Mouse (Mus musculus): Measurements from ENCODE around the gene Tti1.
A peak's percentile ranks its signal among the peaks of the same experiment; 100 is the strongest.

The Tti1 gene

GRCm38 (mm10) chr2:157998817-157999216 lies 29.4 kb downstream of the Tti1 start:
- no peaks in the 10 kb centered on the region for H3K27me3 ChIP-seq (ENCODE audit: insufficient read depth, low read length)
- H3K36me3 ChIP-seq (ENCODE audit: insufficient read depth, low read length) = peaks cover 88% of the 10 kb centered on the region
- TF ChIP-seq CTCF (conservative IDR thresholded peaks at IDR 0.05; ENCODE audit: low read length) (no peak), NANOG (IDR thresholded peaks at IDR 0.05; ENCODE audit: borderline replicate concordance, low read length) (no peak), POU5F1 (IDR thresholded peaks at IDR 0.05; ENCODE audit: borderline replicate concordance, low read length) (no peak)
- H3K9me3 ChIP-seq (ENCODE audit: low read length) = no peaks in the 10 kb centered on the region
- H3K4me3 ChIP-seq (replicated peaks; ENCODE audit: low read length) = no peak overlapping the region
- no peaks in the 10 kb centered on the region for H3K4me1 ChIP-seq (replicated peaks; ENCODE audit: low read depth, low read length)

GRCm38 (mm10) chr2:157992501-157992900 lies 35.7 kb downstream of the Tti1 start:
- TF ChIP-seq POU5F1 (IDR thresholded peaks at IDR 0.05; ENCODE audit: borderline replicate concordance, low read length) (no peak), NANOG (IDR thresholded peaks at IDR 0.05; ENCODE audit: borderline replicate concordance, low read length) (no peak), CTCF (conservative IDR thresholded peaks at IDR 0.05; ENCODE audit: low read length) (no peak)

DNA sequence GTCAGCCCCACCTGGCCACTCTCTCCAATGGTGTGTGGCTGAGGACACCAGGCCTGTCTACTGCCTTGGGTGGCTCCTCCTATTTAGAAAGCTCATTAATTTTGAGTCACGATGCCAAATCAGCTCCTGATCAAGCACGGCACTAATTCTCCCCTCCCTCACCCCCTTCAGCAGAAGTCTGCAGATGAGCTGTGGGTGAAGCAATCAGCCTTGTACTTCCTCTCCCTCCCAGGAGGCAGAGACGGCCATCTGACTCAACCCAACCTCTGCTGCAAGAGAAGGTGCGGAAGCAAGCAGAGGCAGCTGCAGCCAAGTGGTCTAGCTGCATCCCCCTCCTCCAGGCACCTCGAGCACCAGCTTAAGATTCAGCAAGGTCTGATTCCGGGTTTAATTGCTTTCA lies 37.2 kb downstream of the Tti1 start:
- Histone ChIP-seq H3K36me3 (ENCODE audit: insufficient read depth, low read length) (peaks cover 94% of the 10 kb centered on the region), H3K9me3 (ENCODE audit: low read length) (no peaks in the 10 kb centered on the region), H3K27me3 (ENCODE audit: insufficient read depth, low read length) (no peaks in the 10 kb centered on the region), H3K4me3 (replicated peaks; ENCODE audit: low read length) (no peak overlapping the region), H3K4me1 (replicated peaks; ENCODE audit: low read depth, low read length) (peaks cover 21% of the 10 kb centered on the region)
- no peak for TF ChIP-seq CTCF (conservative IDR thresholded peaks at IDR 0.05; ENCODE audit: low read length)
- TF ChIP-seq POU5F1 (IDR thresholded peaks at IDR 0.05; ENCODE audit: borderline replicate concordance, low read length) = no peak
- no peak for TF ChIP-seq NANOG (IDR thresholded peaks at IDR 0.05; ENCODE audit: borderline replicate concordance, low read length)

More at GRCm38 (mm10) chr2:157992501-157992900, 35.7 kb downstream of the Tti1 start:
- no peaks in the 10 kb centered on the region for H3K27me3 ChIP-seq (ENCODE audit: insufficient read depth, low read length)
- H3K4me1 ChIP-seq (replicated peaks; ENCODE audit: low read depth, low read length) = peaks cover 21% of the 10 kb centered on the region
- H3K4me3 ChIP-seq (replicated peaks; ENCODE audit: low read length) = no peak overlapping the region
- peaks cover 95% of the 10 kb centered on the region for H3K36me3 ChIP-seq (ENCODE audit: insufficient read depth, low read length)
- no peaks in the 10 kb centered on the region for H3K9me3 ChIP-seq (ENCODE audit: low read length)

- no peak overlapping the region for H3K4me3 ChIP-seq (replicated peaks; ENCODE audit: low read length)
- no peaks in the 10 kb centered on the region for H3K27me3 ChIP-seq (ENCODE audit: insufficient read depth, low read length)
- TF ChIP-seq CTCF (conservative IDR thresholded peaks at IDR 0.05; ENCODE audit: low read length) = peak; percentile 55
- no peak for TF ChIP-seq NANOG (IDR thresholded peaks at IDR 0.05; ENCODE audit: borderline replicate concordance, low read length)
- TF ChIP-seq POU5F1 (IDR thresholded peaks at IDR 0.05; ENCODE audit: borderline replicate concordance, low read length) = no peak
- H3K9me3 ChIP-seq (ENCODE audit: low read length) = no peaks in the 10 kb centered on the region
- peaks cover 92% of the 10 kb centered on the region for H3K36me3 ChIP-seq (ENCODE audit: insufficient read depth, low read length)
- peaks cover 29% of the 10 kb centered on the region for H3K4me1 ChIP-seq (replicated peaks; ENCODE audit: low read depth, low read length)
These were observed 38.3 kb downstream of the Tti1 start for GRCm38 (mm10) chr2:157989946-157990345.

GRCm38 (mm10) chr2:157988416-157989190 lies 39.6 kb downstream of the Tti1 start:
- no peaks in the 10 kb centered on the region for H3K9me3 ChIP-seq (ENCODE audit: low read length)
- no peaks in the 10 kb centered on the region for H3K27me3 ChIP-seq (ENCODE audit: insufficient read depth, low read length)
- peaks cover 31% of the 10 kb centered on the region for H3K4me1 ChIP-seq (replicated peaks; ENCODE audit: low read depth, low read length)
- TF ChIP-seq POU5F1 (IDR thresholded peaks at IDR 0.05; ENCODE audit: borderline replicate concordance, low read length) (no peak), CTCF (conservative IDR thresholded peaks at IDR 0.05; ENCODE audit: low read length) (no peak), NANOG (IDR thresholded peaks at IDR 0.05; ENCODE audit: borderline replicate concordance, low read length) (no peak)
- peaks cover 87% of the 10 kb centered on the region for H3K36me3 ChIP-seq (ENCODE audit: insufficient read depth, low read length)
- H3K4me3 ChIP-seq (replicated peaks; ENCODE audit: low read length) = no peak overlapping the region

DNA sequence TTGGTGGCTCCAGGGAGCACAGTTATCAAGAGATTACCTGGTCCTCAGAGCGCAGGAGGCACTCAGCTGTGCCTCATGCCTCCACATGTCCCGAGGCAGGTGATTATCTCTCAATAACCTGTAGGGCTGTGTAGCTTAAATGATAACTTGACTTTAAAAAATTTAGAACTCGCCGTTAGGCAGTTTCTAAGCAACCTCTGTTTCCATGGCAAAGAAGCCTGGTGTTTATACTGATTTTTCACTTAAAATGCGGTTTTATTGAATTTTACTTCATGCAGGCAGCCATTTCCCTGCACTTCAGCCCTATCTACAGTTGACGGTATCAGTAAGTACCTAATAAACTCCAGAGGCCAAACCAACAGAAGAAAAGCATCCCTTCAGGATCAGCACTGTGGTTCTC lies 42.0 kb downstream of the Tti1 start:
- Histone ChIP-seq H3K27me3 (ENCODE audit: insufficient read depth, low read length) (no peaks in the 10 kb centered on the region), H3K4me3 (replicated peaks; ENCODE audit: low read length) (no peak overlapping the region), H3K9me3 (ENCODE audit: low read length) (no peaks in the 10 kb centered on the region), H3K4me1 (replicated peaks; ENCODE audit: low read depth, low read length) (peaks cover 31% of the 10 kb centered on the region), H3K36me3 (ENCODE audit: insufficient read depth, low read length) (peaks cover 87% of the 10 kb centered on the region)
- TF ChIP-seq NANOG (IDR thresholded peaks at IDR 0.05; ENCODE audit: borderline replicate concordance, low read length) (no peak), CTCF (conservative IDR thresholded peaks at IDR 0.05; ENCODE audit: low read length) (no peak)

DNA sequence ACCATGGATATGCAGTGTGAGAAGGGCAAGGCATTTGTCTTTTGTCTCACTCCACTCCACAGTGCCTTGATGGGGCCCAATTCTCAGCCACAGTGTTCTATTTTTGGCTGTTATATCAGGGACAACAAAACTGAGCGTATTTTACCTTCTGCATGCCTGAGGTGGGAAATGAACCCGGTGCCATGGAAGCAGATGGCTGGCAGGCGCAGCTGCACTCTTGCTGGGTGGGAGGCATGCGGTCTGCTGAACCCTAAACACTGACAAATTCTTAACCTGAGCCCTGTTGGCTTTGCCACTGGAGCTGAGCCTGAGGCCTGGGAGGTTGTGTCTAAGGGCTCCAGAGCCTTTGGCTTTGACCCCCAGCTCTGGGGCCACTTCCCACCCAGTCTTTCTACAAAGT lies 42.6 kb downstream of the Tti1 start:
- Histone ChIP-seq H3K4me3 (replicated peaks; ENCODE audit: low read length) (no peak overlapping the region), H3K9me3 (ENCODE audit: low read length) (no peaks in the 10 kb centered on the region), H3K27me3 (ENCODE audit: insufficient read depth, low read length) (no peaks in the 10 kb centered on the region), H3K4me1 (replicated peaks; ENCODE audit: low read depth, low read length) (peaks cover 31% of the 10 kb centered on the region), H3K36me3 (ENCODE audit: insufficient read depth, low read length) (peaks cover 87% of the 10 kb centered on the region)
- no peak for TF ChIP-seq POU5F1 (IDR thresholded peaks at IDR 0.05; ENCODE audit: borderline replicate concordance, low read length)
- no peak for TF ChIP-seq CTCF (conservative IDR thresholded peaks at IDR 0.05; ENCODE audit: low read length)
- no peak for TF ChIP-seq NANOG (IDR thresholded peaks at IDR 0.05; ENCODE audit: borderline replicate concordance, low read length)

- Histone ChIP-seq H3K27me3 (ENCODE audit: insufficient read depth, low read length) (no peaks in the 10 kb centered on the region), H3K4me3 (replicated peaks; ENCODE audit: low read length) (no peak overlapping the region), H3K9me3 (ENCODE audit: low read length) (no peaks in the 10 kb centered on the region), H3K4me1 (replicated peaks; ENCODE audit: low read depth, low read length) (peaks cover 10% of the 10 kb centered on the region), H3K36me3 (ENCODE audit: insufficient read depth, low read length) (peaks cover 68% of the 10 kb centered on the region)
- TF ChIP-seq POU5F1 (IDR thresholded peaks at IDR 0.05; ENCODE audit: borderline replicate concordance, low read length) = no peak
- no peak for TF ChIP-seq NANOG (IDR thresholded peaks at IDR 0.05; ENCODE audit: borderline replicate concordance, low read length)
- no peak for TF ChIP-seq CTCF (conservative IDR thresholded peaks at IDR 0.05; ENCODE audit: low read length)
These were observed 45.0 kb downstream of the Tti1 start for GRCm38 (mm10) chr2:157983276-157983675.

DNA sequence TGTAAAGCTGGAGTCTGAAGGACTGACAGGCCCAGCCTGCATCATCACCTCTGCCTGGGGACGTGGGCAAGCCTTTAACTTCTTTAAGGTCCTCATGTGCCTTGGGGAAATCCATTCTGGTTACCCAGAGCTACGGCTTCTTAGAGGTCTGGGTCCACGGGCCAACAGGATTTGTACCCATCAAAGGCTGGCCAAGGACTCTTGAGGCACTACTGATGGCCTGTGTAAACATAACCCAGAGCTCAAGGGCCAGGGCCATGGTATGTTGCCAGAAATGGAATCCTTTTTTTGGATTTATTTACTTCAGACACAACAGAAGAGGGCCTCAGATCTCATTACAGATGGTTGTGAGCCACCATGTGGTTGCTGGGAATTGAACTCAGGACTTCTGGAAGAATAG lies 45.5 kb downstream of the Tti1 start:
- TF ChIP-seq NANOG (IDR thresholded peaks at IDR 0.05; ENCODE audit: borderline replicate concordance, low read length) = no peak
- TF ChIP-seq CTCF (conservative IDR thresholded peaks at IDR 0.05; ENCODE audit: low read length) = no peak
- no peak for TF ChIP-seq POU5F1 (IDR thresholded peaks at IDR 0.05; ENCODE audit: borderline replicate concordance, low read length)
- Histone ChIP-seq H3K9me3 (ENCODE audit: low read length) (no peaks in the 10 kb centered on the region), H3K27me3 (ENCODE audit: insufficient read depth, low read length) (no peaks in the 10 kb centered on the region), H3K4me1 (replicated peaks; ENCODE audit: low read depth, low read length) (peaks cover 13% of the 10 kb centered on the region), H3K4me3 (replicated peaks; ENCODE audit: low read length) (no peak overlapping the region), H3K36me3 (ENCODE audit: insufficient read depth, low read length) (peaks cover 62% of the 10 kb centered on the region)
